Mouse (Mus musculus): Measurements from ENCODE around the gene Tnxb. TPM values are rescaled to one million over a fixed set of nuclear protein-coding genes. Genes with fewer than 3 reads are reported as not detected.

Gene Tnxb
- polyA plus RNA-seq, 1 experiment from 2014 or later: not detected

- Histone ChIP-seq H3K4me3 (ENCODE audit: inconsistent target) (no peak overlapping the region), H3K27ac (no peak overlapping the region), H3K79me2 (ENCODE audit: inconsistent target) (no peaks in the 10 kb centered on the region), H3K36me3 (ENCODE audit: inconsistent target) (peaks cover 4% of the 10 kb centered on the region; the same call in 1 of the 2 replicates)
- WGBS (ENCODE audit: missing documents): 44% methylated on average over 12 of the region's 12 CpGs
Observed at GRCm38 (mm10) chr17:34659181-34659896, 11.0 kb upstream of the Tnxb start.

- WGBS (ENCODE audit: missing documents): 66% methylated on average over 3 of the region's 3 CpGs
- H3K4me3 ChIP-seq (ENCODE audit: inconsistent target): no peak overlapping the region
- H3K36me3 ChIP-seq (ENCODE audit: inconsistent target): no peaks in the 10 kb centered on the region
- no peaks in the 10 kb centered on the region for H3K79me2 ChIP-seq (ENCODE audit: inconsistent target)
- H3K27ac ChIP-seq: no peak overlapping the region
Observed at GRCm38 (mm10) chr17:34659897-34660214, 10.5 kb upstream of the Tnxb start.

- Histone ChIP-seq H3K4me3 (ENCODE audit: inconsistent target) (no peak overlapping the region), H3K79me2 (ENCODE audit: inconsistent target) (no peaks in the 10 kb centered on the region), H3K36me3 (ENCODE audit: inconsistent target) (no peaks in the 10 kb centered on the region), H3K27ac (no peak overlapping the region)
- WGBS (ENCODE audit: missing documents): 34% methylated on average over 11 of the region's 11 CpGs
Observed at GRCm38 (mm10) chr17:34660259-34660820, 10.0 kb upstream of the Tnxb start.

- H3K36me3 ChIP-seq (ENCODE audit: inconsistent target): no peaks in the 10 kb centered on the region
- no peak overlapping the region for H3K4me3 ChIP-seq (ENCODE audit: inconsistent target)
- WGBS (ENCODE audit: missing documents): 5% methylated on average over 19 of the region's 19 CpGs
- no peaks in the 10 kb centered on the region for H3K79me2 ChIP-seq (ENCODE audit: inconsistent target)
- no peak overlapping the region for H3K27ac ChIP-seq
Observed at GRCm38 (mm10) chr17:34661121-34661591, 9.2 kb upstream of the Tnxb start.

GRCm38 (mm10) chr17:34662468-34662867, 7.9 kb upstream of the Tnxb start:
- Histone ChIP-seq H3K36me3 (ENCODE audit: inconsistent target) (no peaks in the 10 kb centered on the region), H3K4me3 (ENCODE audit: inconsistent target) (no peak overlapping the region), H3K79me2 (ENCODE audit: inconsistent target) (no peaks in the 10 kb centered on the region), H3K27ac (no peak overlapping the region)
- 83% methylated on average over 1 of the region's 1 CpGs for WGBS (ENCODE audit: missing documents)

- H3K27ac ChIP-seq: no peak overlapping the region
- 88% methylated on average over 8 of the region's 8 CpGs for WGBS (ENCODE audit: missing documents)
Observed at GRCm38 (mm10) chr17:34662978-34663377, 7.4 kb upstream of the Tnxb start.

GRCm38 (mm10) chr17:34663558-34663957, 6.8 kb upstream of the Tnxb start:
- H3K79me2 ChIP-seq (ENCODE audit: inconsistent target): no peaks in the 10 kb centered on the region
- H3K36me3 ChIP-seq (ENCODE audit: inconsistent target): no peaks in the 10 kb centered on the region
- H3K27ac ChIP-seq: no peak overlapping the region
- H3K4me3 ChIP-seq (ENCODE audit: inconsistent target): no peak overlapping the region
- WGBS (ENCODE audit: missing documents): 18% methylated on average over 1 of the region's 1 CpGs

More at GRCm38 (mm10) chr17:34662978-34663377, 7.4 kb upstream of the Tnxb start:
- H3K79me2 ChIP-seq (ENCODE audit: inconsistent target): no peaks in the 10 kb centered on the region
- H3K36me3 ChIP-seq (ENCODE audit: inconsistent target): no peaks in the 10 kb centered on the region
- no peak overlapping the region for H3K4me3 ChIP-seq (ENCODE audit: inconsistent target)

GRCm38 (mm10) chr17:34664472-34664871, 5.9 kb upstream of the Tnxb start:
- no peak overlapping the region for H3K27ac ChIP-seq
- no peak overlapping the region for H3K4me3 ChIP-seq (ENCODE audit: inconsistent target)
- 77% methylated on average over 7 of the region's 7 CpGs for WGBS (ENCODE audit: missing documents)
- no peaks in the 10 kb centered on the region for H3K79me2 ChIP-seq (ENCODE audit: inconsistent target)
- no peaks in the 10 kb centered on the region for H3K36me3 ChIP-seq (ENCODE audit: inconsistent target)

GRCm38 (mm10) chr17:34671151-34672066, 1.1 kb downstream of the Tnxb start:
- 17% methylated on average over 85 of the region's 93 CpGs for WGBS (ENCODE audit: missing documents)
- H3K27ac ChIP-seq: no peak overlapping the region
- no peaks in the 10 kb centered on the region for H3K79me2 ChIP-seq (ENCODE audit: inconsistent target)
- H3K36me3 ChIP-seq (ENCODE audit: inconsistent target): no peaks in the 10 kb centered on the region
- H3K4me3 ChIP-seq (ENCODE audit: inconsistent target): no peak overlapping the region

- Histone ChIP-seq H3K4me3 (ENCODE audit: inconsistent target) (no peak overlapping the region), H3K27ac (no peak overlapping the region)
- WGBS (ENCODE audit: missing documents): 40% methylated on average over 49 of the region's 49 CpGs
Observed at GRCm38 (mm10) chr17:34672246-34672792, 2.0 kb downstream of the Tnxb start.

GRCm38 (mm10) chr17:34673139-34673538, 2.8 kb downstream of the Tnxb start:
- 89% methylated on average over 7 of the region's 7 CpGs for WGBS (ENCODE audit: missing documents)
- Histone ChIP-seq H3K36me3 (ENCODE audit: inconsistent target) (no peaks in the 10 kb centered on the region), H3K4me3 (ENCODE audit: inconsistent target) (no peak overlapping the region), H3K79me2 (ENCODE audit: inconsistent target) (no peaks in the 10 kb centered on the region), H3K27ac (no peak overlapping the region)

More at GRCm38 (mm10) chr17:34672246-34672792, 2.0 kb downstream of the Tnxb start:
- H3K36me3 ChIP-seq (ENCODE audit: inconsistent target): no peaks in the 10 kb centered on the region
- no peaks in the 10 kb centered on the region for H3K79me2 ChIP-seq (ENCODE audit: inconsistent target)

- WGBS (ENCODE audit: missing documents): 74% methylated on average over 11 of the region's 11 CpGs
- Histone ChIP-seq H3K36me3 (ENCODE audit: inconsistent target) (no peaks in the 10 kb centered on the region), H3K79me2 (ENCODE audit: inconsistent target) (no peaks in the 10 kb centered on the region), H3K27ac (no peak overlapping the region), H3K4me3 (ENCODE audit: inconsistent target) (no peak overlapping the region)
Observed at GRCm38 (mm10) chr17:34674524-34675204, 4.3 kb downstream of the Tnxb start.

- no peak overlapping the region for H3K27ac ChIP-seq
- no peaks in the 10 kb centered on the region for H3K36me3 ChIP-seq (ENCODE audit: inconsistent target)
- no peaks in the 10 kb centered on the region for H3K79me2 ChIP-seq (ENCODE audit: inconsistent target)
- H3K4me3 ChIP-seq (ENCODE audit: inconsistent target): no peak overlapping the region
- 80% methylated on average over 13 of the region's 13 CpGs for WGBS (ENCODE audit: missing documents)
Observed at GRCm38 (mm10) chr17:34675205-34676092, 5.1 kb downstream of the Tnxb start.
